ENCODE assay signal across 16 mouse cellular contexts in genomic region chr10:52877263-52878021, GRCm38 (mm10).
DNase-seq lines count a peak whose midpoint lies in the region; ATAC-seq and TF ChIP-seq lines count a peak whose summit lies in the region.
"Had no signal": no experiment of that assay in that cellular context is flagged by ENCODE, and none has a peak within 500 bp of the region (broad histone marks: within the 10 kb centered on the region; RNA-seq: fewer than 3 reads in every experiment).

No protein-coding gene starts in this region.

- H3K4me1 ChIP-seq in forebrain, embryonic 13.5 days = peaks cover 45% of the 10 kb centered on the region
- peaks cover 20% of the 10 kb centered on the region for H3K4me1 ChIP-seq in neural tube, embryonic 12.5 days
- H3K4me1 ChIP-seq: liver, embryonic 13.5 days had no signal

- H3K27me3 ChIP-seq in forebrain, embryonic 13.5 days = no peaks in the 10 kb centered on the region
- H3K27me3 ChIP-seq in neural tube, embryonic 12.5 days (replicated peaks) = no peaks in the 10 kb centered on the region
- H3K27me3 ChIP-seq: CH12.LX; liver, embryonic 13.5 days had no signal

- H3K9me3 ChIP-seq in forebrain, embryonic 13.5 days (replicated peaks) = no peaks in the 10 kb centered on the region
- H3K9me3 ChIP-seq in neural tube, embryonic 12.5 days = no peaks in the 10 kb centered on the region
- H3K9me3 ChIP-seq: liver, embryonic 13.5 days had no signal

- H3K36me3 ChIP-seq in forebrain, embryonic 13.5 days (ENCODE audit: poor library complexity, severe bottlenecking) = no peaks in the 10 kb centered on the region
- H3K36me3 ChIP-seq in neural tube, embryonic 12.5 days = no peaks in the 10 kb centered on the region
- H3K36me3 ChIP-seq: liver, embryonic 13.5 days had no signal

- H3K4me3 ChIP-seq in forebrain, embryonic 13.5 days = no peak overlapping the region
- H3K4me3 ChIP-seq in neural tube, embryonic 12.5 days = no peak overlapping the region
- H3K4me3 ChIP-seq: liver, embryonic 13.5 days; myocyte had no signal

- intact Hi-C loops in left cerebral cortex, postnatal 4 days (cut with DNase I) = loop anchor here (5.0 kb wide), 1 partner anchor 460 kb away; the partner anchor contains the start of gene Nus1

- WGBS in forebrain, embryonic 13.5 days = 14% methylated on average over 6 of the region's 6 CpGs
- 24% methylated on average over 6 of the region's 6 CpGs for WGBS in neural tube, embryonic 12.5 days

- no peak overlapping the region for H3K9ac ChIP-seq in forebrain, embryonic 13.5 days
- no peak overlapping the region for H3K9ac ChIP-seq in neural tube, embryonic 12.5 days
- H3K9ac ChIP-seq: liver, embryonic 13.5 days had no signal

- peak; percentile 87 for ATAC-seq in forebrain, embryonic 13.5 days
- ATAC-seq in neural tube, embryonic 12.5 days (ENCODE audit: low FRiP score, low read depth) = peak; percentile 83
- no peak for ATAC-seq in frontal cortex, adult (ENCODE audit: low TSS enrichment)

- no peak for TF ChIP-seq POLR2A in brain, embryonic 14.5 days (IDR thresholded peaks at IDR 0.05; ENCODE audit: borderline replicate concordance, extremely low read depth, insufficient read depth, insufficient read length, poor library complexity, severe bottlenecking)

- peak overlapping the region; percentile 79 for H3K27ac ChIP-seq in forebrain, embryonic 13.5 days
- H3K27ac ChIP-seq in neural tube, embryonic 12.5 days = peak overlapping the region; percentile 26; the same call in 1 of the 2 replicates
- H3K27ac ChIP-seq: liver, embryonic 13.5 days had no signal

- H3K4me2 ChIP-seq in forebrain, embryonic 13.5 days = 0 out of 2 replicates have a peak overlapping the region, but pooled peaks have one; percentile 12
- H3K4me2 ChIP-seq in neural tube, embryonic 12.5 days (replicated peaks) = no peak overlapping the region
- H3K4me2 ChIP-seq: heart, embryonic 11.5 days; liver, embryonic 13.5 days had no signal

- no peak for TF ChIP-seq CTCF in brain, embryonic 14.5 days (IDR thresholded peaks at IDR 0.05; ENCODE audit: borderline replicate concordance, extremely low read depth, insufficient read depth, insufficient read length)

- peak; percentile 91 for DNase-seq in brain, embryonic 14.5 days (ENCODE audit: low read depth)
- DNase-seq in mesoderm, embryonic 11.5 days (ENCODE audit: low read depth, low spot score) = peak; percentile 57
- DNase-seq in cerebellum, adult 8-10 months = no peak
- DNase-seq in left cerebral cortex, postnatal 4 days = no peak
- no peak for DNase-seq in testis, postnatal 10 days (ENCODE audit: low spot score)
- DNase-seq: cerebellum, adult 11 months; heart, postnatal 4 days; liver, embryonic 13.5 days; lung, postnatal 14 days; thymus, adult 18-20 months had no signal

Comparison
In these comparisons a context has a peak if more than half of its experiments do, and no peak if none do; other contexts are left out.
1. DNase-seq: peak in brain, embryonic 14.5 days (single experiment) and mesoderm, embryonic 11.5 days (single experiment); none in cerebellum, adult 8-10 months (single experiment), left cerebral cortex, postnatal 4 days (single experiment) and testis, postnatal 10 days (single experiment).